Mouse (Mus musculus) erythroblast, embryonic 14.5 days (primary cell): ENCODE data around the gene Gphb5. TPM values are rescaled to one million over a fixed set of nuclear protein-coding genes. Genes with fewer than 3 reads are reported as not detected.

Source experiments
- H3K27me3 ChIP-seq: 2 replicates; pipeline ENCODE4 v1.6.1; 2012; ENCODE audit warnings: inconsistent platforms; ENCODE audit not compliant: control insufficient read depth
- H3K36me3 ChIP-seq: 2 replicates; pipeline ENCODE4 v1.6.1; 2012; ENCODE audit warnings: mild to moderate bottlenecking, inconsistent platforms; ENCODE audit not compliant: control insufficient read depth
- H3K4me1 ChIP-seq: 2 replicates; pipeline ENCODE4 v1.6.1; 2012; ENCODE audit warnings: inconsistent platforms; ENCODE audit not compliant: control insufficient read depth
- H3K4me3 ChIP-seq: replicated peaks from 2 replicates; pipeline ENCODE3; 2012; ENCODE audit warnings: moderate library complexity, mild to moderate bottlenecking, inconsistent platforms
- H3K9me3 ChIP-seq: 2 replicates; pipeline ENCODE4 v1.6.1; 2012; ENCODE audit warnings: low read length, inconsistent platforms, mixed read lengths; ENCODE audit not compliant: control insufficient read depth
- GATA1 ChIP-seq: IDR thresholded peaks from 2 replicates; pipeline ENCODE4 v1.6.1; 2012; ENCODE audit warnings: low read length, inconsistent platforms, mixed read lengths
- TAL1 ChIP-seq: IDR thresholded peaks from 3 replicates; pipeline ENCODE4 v1.6.1; 2012; ENCODE audit warnings: low read length, inconsistent platforms, mixed read lengths
- polyA plus RNA-seq: library from polyadenylated mRNA; stranded (reverse); fragments of >175 nt; gene quantifications from 2 replicates; pipeline ENCODE4 v1.2.3, GENCODE M21; 2012

Gene Gphb5
- polyA plus RNA-seq, 1 experiment = not detected

GRCm38 (mm10) chr12:75376126-75376525 is 40.5 kb downstream of the Gphb5 start:
- no peak for TF ChIP-seq TAL1
- no peak for TF ChIP-seq GATA1
- no peak overlapping the region for H3K4me3 ChIP-seq
- no peaks in the 10 kb centered on the region for H3K9me3 ChIP-seq
- H3K27me3 ChIP-seq = no peaks in the 10 kb centered on the region
- H3K36me3 ChIP-seq = no peaks in the 10 kb centered on the region
- no peaks in the 10 kb centered on the region for H3K4me1 ChIP-seq

DNA sequence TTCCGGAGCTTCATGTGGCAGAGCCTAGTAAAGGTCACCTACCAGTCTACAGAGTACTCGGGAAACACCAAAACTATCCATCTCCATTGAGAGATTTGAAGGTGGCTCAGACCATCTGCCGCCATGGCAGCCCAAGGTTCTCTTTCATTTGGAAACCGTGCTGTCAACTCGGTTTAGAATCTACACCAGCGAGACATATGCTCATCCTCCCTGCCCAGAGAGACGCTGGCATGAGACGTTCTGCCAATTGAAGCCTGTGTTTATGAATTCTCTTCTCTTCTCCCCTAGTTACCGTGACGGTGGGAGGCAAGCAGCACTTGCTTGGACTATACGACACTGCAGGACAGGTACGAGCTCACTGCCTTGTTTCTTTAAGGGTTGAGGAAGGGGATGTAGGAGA is 41.5 kb downstream of the Gphb5 start:
- Histone ChIP-seq H3K9me3 (no peaks in the 10 kb centered on the region), H3K36me3 (no peaks in the 10 kb centered on the region), H3K4me1 (no peaks in the 10 kb centered on the region), H3K27me3 (no peaks in the 10 kb centered on the region), H3K4me3 (no peak overlapping the region)
- TF ChIP-seq GATA1 = no peak
- no peak for TF ChIP-seq TAL1

DNA sequence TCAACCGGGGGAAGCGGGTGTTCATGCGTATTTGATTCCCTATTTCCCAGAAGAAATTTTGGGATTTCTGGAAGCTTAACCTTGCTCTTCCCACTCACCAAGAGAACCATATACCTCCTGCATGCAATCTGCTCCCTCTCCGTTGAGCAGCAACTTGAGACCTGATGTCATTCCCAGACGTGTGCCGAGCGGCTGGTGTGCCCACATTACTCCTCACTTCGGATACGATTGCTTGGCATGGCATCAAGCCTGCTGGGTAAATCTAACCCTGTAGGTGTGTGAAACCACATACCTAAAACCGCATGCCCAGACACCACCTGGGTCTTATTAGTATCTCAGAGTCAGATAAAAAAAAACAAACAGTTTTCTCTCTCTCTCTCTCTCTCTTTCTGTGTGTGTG is 42.1 kb downstream of the Gphb5 start:
- H3K4me1 ChIP-seq = no peaks in the 10 kb centered on the region
- H3K36me3 ChIP-seq = no peaks in the 10 kb centered on the region
- no peaks in the 10 kb centered on the region for H3K27me3 ChIP-seq
- no peak overlapping the region for H3K4me3 ChIP-seq
- no peaks in the 10 kb centered on the region for H3K9me3 ChIP-seq
- TF ChIP-seq TAL1 = no peak
- TF ChIP-seq GATA1 = no peak

DNA sequence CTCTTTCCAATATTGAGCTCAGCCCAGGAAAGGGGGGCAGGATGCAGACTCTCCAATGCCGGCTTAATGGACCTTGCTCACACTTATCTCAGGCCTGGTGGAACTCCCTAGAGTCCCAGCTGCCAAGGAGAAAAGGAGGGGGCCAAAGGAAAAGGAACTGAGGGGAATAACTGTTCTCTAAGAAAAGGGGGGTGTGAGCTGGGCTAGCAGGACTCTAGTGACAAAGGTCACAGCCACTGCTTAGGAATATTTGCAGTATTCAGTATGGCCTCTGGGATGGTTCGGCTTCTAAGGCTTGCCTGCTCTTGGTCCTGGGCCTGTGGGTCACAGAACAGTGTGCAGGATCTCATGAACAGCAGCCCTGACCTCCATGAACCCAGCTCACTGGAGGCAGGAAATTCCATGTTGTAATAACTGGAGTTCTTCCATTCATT is 47.1 kb downstream of the Gphb5 start:
- TF ChIP-seq TAL1 (no peak), GATA1 (no peak)
- no peaks in the 10 kb centered on the region for H3K4me1 ChIP-seq
- H3K27me3 ChIP-seq = no peaks in the 10 kb centered on the region
- H3K36me3 ChIP-seq = no peaks in the 10 kb centered on the region
- no peak overlapping the region for H3K4me3 ChIP-seq
- no peaks in the 10 kb centered on the region for H3K9me3 ChIP-seq

DNA sequence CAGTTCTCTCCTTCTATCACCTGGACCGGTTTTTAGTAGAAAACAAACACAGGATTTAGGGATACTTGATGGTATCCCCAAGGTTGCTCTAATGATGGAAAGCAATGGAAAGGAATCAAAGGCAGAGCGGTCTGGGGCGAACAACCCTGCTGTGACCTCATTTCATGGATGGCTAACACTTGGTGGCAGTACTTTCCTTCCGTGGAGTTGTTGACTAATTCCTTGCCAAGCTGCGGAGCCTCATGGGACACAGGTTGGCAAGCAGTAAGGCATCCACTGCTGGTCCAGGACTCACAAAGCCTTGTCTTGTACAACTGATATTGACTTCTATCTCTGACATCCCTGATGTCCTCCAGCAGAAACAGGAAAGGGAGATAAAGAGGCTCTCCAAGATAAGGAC is 48.1 kb downstream of the Gphb5 start:
- no peak overlapping the region for H3K4me3 ChIP-seq
- no peaks in the 10 kb centered on the region for H3K36me3 ChIP-seq
- H3K9me3 ChIP-seq = no peaks in the 10 kb centered on the region
- no peaks in the 10 kb centered on the region for H3K27me3 ChIP-seq
- no peak for TF ChIP-seq TAL1
- no peak for TF ChIP-seq GATA1
- no peaks in the 10 kb centered on the region for H3K4me1 ChIP-seq

- H3K27me3 ChIP-seq = no peaks in the 10 kb centered on the region
- no peak overlapping the region for H3K4me3 ChIP-seq
- no peaks in the 10 kb centered on the region for H3K36me3 ChIP-seq
- no peaks in the 10 kb centered on the region for H3K4me1 ChIP-seq
- H3K9me3 ChIP-seq = no peaks in the 10 kb centered on the region
- no peak for TF ChIP-seq TAL1
- no peak for TF ChIP-seq GATA1
Observed at GRCm38 (mm10) chr12:75367371-75367770, 49.2 kb downstream of the Gphb5 start.

GRCm38 (mm10) chr12:75365621-75366124 is 50.9 kb downstream of the Gphb5 start:
- no peaks in the 10 kb centered on the region for H3K9me3 ChIP-seq
- no peaks in the 10 kb centered on the region for H3K36me3 ChIP-seq
- H3K27me3 ChIP-seq = no peaks in the 10 kb centered on the region
- TF ChIP-seq TAL1 (no peak), GATA1 (no peak)
- H3K4me1 ChIP-seq = no peaks in the 10 kb centered on the region
- no peak overlapping the region for H3K4me3 ChIP-seq

DNA sequence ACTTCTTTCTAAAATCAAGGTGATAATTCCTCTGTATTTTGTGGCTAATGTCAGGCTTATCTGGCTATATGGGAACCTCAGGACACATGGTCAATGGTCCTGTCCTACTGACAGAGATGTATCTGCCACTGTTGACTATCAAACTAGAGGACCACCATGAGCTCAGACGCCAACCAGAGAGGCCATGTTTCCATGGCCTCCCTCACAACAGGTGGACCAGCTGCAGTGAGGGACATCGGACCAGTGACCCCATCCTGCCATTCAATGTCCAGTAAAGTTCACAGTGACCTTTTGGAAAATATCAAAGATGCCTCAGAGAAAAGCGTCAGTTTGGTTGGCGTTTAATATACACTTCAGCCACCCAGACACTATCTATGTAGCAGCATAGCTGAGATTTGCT is 52.2 kb downstream of the Gphb5 start:
- H3K36me3 ChIP-seq = no peaks in the 10 kb centered on the region
- H3K4me3 ChIP-seq = no peak overlapping the region
- H3K9me3 ChIP-seq = no peaks in the 10 kb centered on the region
- no peaks in the 10 kb centered on the region for H3K4me1 ChIP-seq
- H3K27me3 ChIP-seq = no peaks in the 10 kb centered on the region
- no peak for TF ChIP-seq GATA1
- no peak for TF ChIP-seq TAL1

GRCm38 (mm10) chr12:75362456-75362855 is 54.1 kb downstream of the Gphb5 start:
- H3K4me1 ChIP-seq = no peaks in the 10 kb centered on the region
- no peaks in the 10 kb centered on the region for H3K36me3 ChIP-seq
- no peaks in the 10 kb centered on the region for H3K9me3 ChIP-seq
- no peak overlapping the region for H3K4me3 ChIP-seq
- TF ChIP-seq TAL1 (no peak), GATA1 (no peak)
- H3K27me3 ChIP-seq = no peaks in the 10 kb centered on the region

Other genes starting within 250 kb of the Gphb5 start
- gene Kcnh5, start 239.4 kb downstream of the Gphb5 start, polyA plus RNA-seq = not detected in 2 replicates
- gene Rhoj, start 108.5 kb downstream of the Gphb5 start, polyA plus RNA-seq = 0.04 and 0.08 TPM in 2 replicates
- 4.2 and 4.3 TPM in 2 replicates for gene Ppp2r5e, start 179.5 kb upstream of the Gphb5 start, polyA plus RNA-seq